Mouse (Mus musculus): ENCODE data around the gene C9orf72. TPM values are rescaled to one million over a fixed set of nuclear protein-coding genes. Genes with fewer than 3 reads are reported as not detected.

The C9orf72 gene
- polyA plus RNA-seq, 1 experiment from 2014 or later, result 25.9 TPM

DNA sequence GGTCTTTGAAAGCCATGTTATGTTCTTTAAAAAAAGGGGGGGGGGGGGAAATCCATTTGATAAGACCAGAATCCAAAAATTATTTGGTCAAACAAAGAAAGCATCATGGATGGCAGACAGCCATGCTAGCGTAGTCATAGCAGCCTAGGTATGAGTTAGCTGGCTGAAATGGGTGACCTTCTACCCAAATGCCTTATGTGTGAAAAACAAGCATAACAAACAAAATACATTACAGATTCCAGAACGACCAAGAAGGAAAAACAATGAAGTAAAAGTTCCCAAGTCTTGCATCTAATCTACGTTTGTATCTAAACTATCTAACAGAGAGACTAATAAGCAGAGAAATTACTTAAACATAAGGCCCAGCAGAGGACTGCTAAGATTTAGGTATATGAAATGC, 75.3 kb downstream of the C9orf72 start:
- H3K9ac ChIP-seq (replicated peaks), result no peak overlapping the region
- WGBS, result 91% methylated on average over 3 of the region's 3 CpGs

DNA sequence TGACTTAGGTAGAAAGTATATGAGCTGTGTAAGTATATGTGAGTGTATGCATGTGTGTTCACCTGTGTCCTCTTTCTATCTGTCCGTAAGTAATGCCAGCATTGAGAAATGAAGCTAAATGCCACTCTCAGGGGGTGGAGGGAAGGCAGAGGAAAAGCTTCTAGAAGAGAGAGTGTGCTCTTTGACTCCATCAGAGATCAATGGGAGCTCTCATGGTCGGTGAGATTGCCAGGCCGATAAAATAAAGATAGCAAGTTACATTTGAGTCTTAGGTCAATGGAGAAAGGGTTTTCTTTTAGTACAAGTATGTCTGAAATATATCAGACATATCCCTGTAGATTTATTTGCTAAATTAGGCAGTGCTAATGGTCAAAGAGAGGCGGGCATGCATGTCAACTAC, 77.6 kb downstream of the C9orf72 start:
- Histone ChIP-seq H3K4me3 (no peak overlapping the region), H3K4me1 (no peaks in the 10 kb centered on the region), H3K27ac (replicated peaks) (no peak overlapping the region), H3K4me2 (replicated peaks) (no peak overlapping the region), H3K27me3 (no peaks in the 10 kb centered on the region), H3K9me3 (no peaks in the 10 kb centered on the region), H3K9ac (replicated peaks) (no peak overlapping the region), H3K36me3 (no peaks in the 10 kb centered on the region)
- 88% methylated on average over 4 of the region's 4 CpGs for WGBS
- no peak for ATAC-seq (ENCODE audit: low FRiP score, low read depth)

More for the DNA sequence above, 75.3 kb downstream of the C9orf72 start:
- H3K4me1 ChIP-seq, result peaks cover 8% of the 10 kb centered on the region
- no peak overlapping the region for H3K4me3 ChIP-seq
- H3K36me3 ChIP-seq, result no peaks in the 10 kb centered on the region
- no peak for ATAC-seq (ENCODE audit: low FRiP score, low read depth)
- H3K27me3 ChIP-seq, result peaks cover 6% of the 10 kb centered on the region
- H3K4me2 ChIP-seq (replicated peaks), result no peak overlapping the region
- no peaks in the 10 kb centered on the region for H3K9me3 ChIP-seq
- H3K27ac ChIP-seq (replicated peaks), result no peak overlapping the region

DNA sequence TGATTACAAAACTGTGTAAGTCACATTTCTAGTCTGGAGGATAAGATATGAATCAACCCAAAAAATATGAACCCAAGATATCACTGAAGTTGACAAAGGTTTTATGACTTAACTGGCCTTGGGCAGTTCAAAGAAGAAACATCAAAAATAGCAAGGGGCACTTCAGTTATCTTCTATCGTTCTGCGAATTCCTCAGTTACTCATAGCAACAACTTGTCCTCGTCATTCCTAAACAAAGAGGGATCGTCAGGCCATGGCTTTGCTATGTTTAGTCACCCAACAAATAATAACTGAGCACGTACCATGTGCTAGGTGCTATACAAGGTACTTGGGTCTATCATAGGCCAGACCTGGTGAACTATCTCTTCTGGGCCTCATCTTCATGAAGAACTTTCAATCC, 79.4 kb downstream of the C9orf72 start:
- H3K4me3 ChIP-seq, result no peak overlapping the region
- no peak overlapping the region for H3K9ac ChIP-seq (replicated peaks)
- no peak for ATAC-seq (ENCODE audit: low FRiP score, low read depth)
- 95% methylated on average over 5 of the region's 5 CpGs for WGBS
- H3K27ac ChIP-seq (replicated peaks), result no peak overlapping the region
- no peaks in the 10 kb centered on the region for H3K4me1 ChIP-seq
- H3K4me2 ChIP-seq (replicated peaks), result no peak overlapping the region
- H3K9me3 ChIP-seq, result no peaks in the 10 kb centered on the region
- H3K36me3 ChIP-seq, result no peaks in the 10 kb centered on the region
- no peaks in the 10 kb centered on the region for H3K27me3 ChIP-seq

DNA sequence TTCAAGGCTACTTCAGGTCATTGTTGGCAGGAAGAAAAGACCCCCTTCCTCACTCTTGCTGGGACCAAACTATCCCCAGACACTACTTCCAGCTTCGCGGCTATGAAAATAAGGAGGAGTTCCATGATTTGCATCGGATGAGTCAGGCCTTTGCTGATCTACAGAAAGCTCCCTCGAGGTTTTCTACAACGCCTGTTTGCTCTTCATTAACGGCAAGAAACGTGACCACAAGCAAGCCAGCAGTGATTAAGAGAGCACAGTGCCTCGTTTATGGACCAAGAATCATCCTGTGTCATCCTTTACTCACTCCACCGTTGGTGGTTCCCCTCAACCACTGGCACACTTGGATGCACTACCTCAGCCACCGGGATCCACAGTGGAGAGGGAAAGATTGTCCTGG, 80.2 kb downstream of the C9orf72 start:
- 88% methylated on average over 10 of the region's 10 CpGs for WGBS
- no peaks in the 10 kb centered on the region for H3K4me1 ChIP-seq

DNA sequence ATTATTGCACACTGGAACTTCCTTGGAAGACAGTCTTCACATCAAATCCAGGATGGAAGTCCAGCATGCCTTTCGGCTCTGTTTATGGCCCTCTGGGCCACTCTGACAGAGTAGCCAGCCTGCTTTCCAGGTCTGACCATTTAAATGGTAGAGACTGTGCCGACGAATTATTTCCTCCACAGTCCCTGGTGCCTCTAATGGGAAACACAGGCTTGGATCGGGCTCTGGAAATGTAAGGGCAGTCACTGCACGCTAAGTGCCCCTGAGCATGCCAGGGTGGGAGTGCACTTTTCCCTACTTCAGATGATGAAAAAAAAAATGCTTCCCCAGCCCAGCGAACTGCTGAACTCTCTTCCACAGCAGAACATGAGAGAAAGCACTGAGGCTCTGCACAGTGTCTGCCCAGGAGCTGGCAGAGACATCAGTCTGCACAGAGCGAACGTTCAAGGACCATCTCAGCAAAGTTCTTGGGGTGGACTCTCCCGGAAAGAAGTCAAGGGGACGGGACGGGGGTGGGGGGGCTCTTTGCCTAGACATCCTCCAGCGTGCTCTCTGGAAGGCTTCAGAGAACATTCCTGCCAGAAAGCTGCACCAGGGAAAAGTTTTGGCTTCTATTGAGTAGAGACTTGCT, 82.4 kb downstream of the C9orf72 start:
- 90% methylated on average over 12 of the region's 12 CpGs for WGBS
- Histone ChIP-seq H3K9me3 (no peaks in the 10 kb centered on the region), H3K4me1 (no peaks in the 10 kb centered on the region), H3K4me3 (no peak overlapping the region), H3K27me3 (no peaks in the 10 kb centered on the region), H3K9ac (replicated peaks) (no peak overlapping the region), H3K36me3 (no peaks in the 10 kb centered on the region), H3K27ac (replicated peaks) (no peak overlapping the region), H3K4me2 (replicated peaks) (no peak overlapping the region)
- ATAC-seq (ENCODE audit: low FRiP score, low read depth), result no peak

More for the DNA sequence above, 80.2 kb downstream of the C9orf72 start:
- Histone ChIP-seq H3K9ac (replicated peaks) (no peak overlapping the region), H3K27ac (replicated peaks) (no peak overlapping the region), H3K4me3 (no peak overlapping the region), H3K36me3 (no peaks in the 10 kb centered on the region), H3K4me2 (replicated peaks) (no peak overlapping the region), H3K9me3 (no peaks in the 10 kb centered on the region), H3K27me3 (no peaks in the 10 kb centered on the region)
- ATAC-seq (ENCODE audit: low FRiP score, low read depth), result no peak

Other genes starting within 250 kb of the C9orf72 start
- gene Ifnk, start 74.1 kb downstream of the C9orf72 start, polyA plus RNA-seq (2016; fragmentation: Nextera tagmentation; extraction: Ambion mirVana), result 0.46 and 0.60 TPM in 2 replicates
- gene Mob3b, start 68.7 kb downstream of the C9orf72 start, polyA plus RNA-seq (2016; fragmentation: Nextera tagmentation; extraction: Ambion mirVana), result 23.1 and 28.0 TPM in 2 replicates

Data from midbrain, embryonic 12.5 days (tissue).